ENCODE assay signal across 14 mouse cellular contexts in genomic region chr12:52879324-52879723, GRCm38 (mm10).
DNase-seq lines count a peak whose midpoint lies in the region; ATAC-seq lines count a peak whose summit lies in the region.
"Had no signal": no experiment of that assay in that cellular context is flagged by ENCODE, and none has a peak within 500 bp of the region (broad histone marks: within the 10 kb centered on the region; RNA-seq: fewer than 3 reads in every experiment).

No protein-coding gene starts in this region.

- peak overlapping the region; percentile 89 for H3K27ac ChIP-seq in heart, embryonic 13.5 days (replicated peaks)
- no peak overlapping the region for H3K27ac ChIP-seq in lung, embryonic 16.5 days (ENCODE audit: low read length)
- H3K27ac ChIP-seq: liver, embryonic 14.5 days had no signal

- no peak overlapping the region for H3K9ac ChIP-seq in heart, embryonic 13.5 days
- H3K9ac ChIP-seq in lung, embryonic 16.5 days (ENCODE audit: low read length) = no peak overlapping the region
- H3K9ac ChIP-seq: liver, embryonic 14.5 days had no signal

- 24% methylated on average over 8 of the region's 8 CpGs for WGBS in heart, embryonic 13.5 days
- WGBS in lung, embryonic 16.5 days = 57% methylated on average over 8 of the region's 8 CpGs

- 0 out of 2 replicates have a peak, but pooled peaks have one; percentile 53 for ATAC-seq in heart, embryonic 13.5 days (ENCODE audit: extremely low read depth, insufficient number of reproducible peaks, low FRiP score, low TSS enrichment)
- ATAC-seq in lung, embryonic 16.5 days (ENCODE audit: low read depth) = peak; percentile 93
- ATAC-seq: activated CD4-positive, CD25-positive, alpha-beta regulatory T cell, adult 4 months had no signal

- no peaks in the 10 kb centered on the region for H3K27me3 ChIP-seq in heart, embryonic 13.5 days (replicated peaks)
- H3K27me3 ChIP-seq in lung, embryonic 16.5 days (ENCODE audit: control insufficient read depth, insufficient read depth, low read depth, low read length) = no peaks in the 10 kb centered on the region

- H3K4me1 ChIP-seq in heart, embryonic 13.5 days = peaks cover 75% of the 10 kb centered on the region
- H3K4me1 ChIP-seq in lung, embryonic 16.5 days (replicated peaks; ENCODE audit: control insufficient read depth, insufficient read depth, low read length) = no peaks in the 10 kb centered on the region

- H3K36me3 ChIP-seq in heart, embryonic 13.5 days = peaks cover 13% of the 10 kb centered on the region
- H3K36me3 ChIP-seq in lung, embryonic 16.5 days (ENCODE audit: control insufficient read depth, insufficient read depth, low read length) = no peaks in the 10 kb centered on the region
- H3K36me3 ChIP-seq: G1E had no signal

- peak overlapping the region; percentile 25 for H3K4me2 ChIP-seq in heart, embryonic 13.5 days
- no peak overlapping the region for H3K4me2 ChIP-seq in lung, embryonic 16.5 days (ENCODE audit: low read depth, low read length)

- no peaks in the 10 kb centered on the region for H3K9me3 ChIP-seq in heart, embryonic 13.5 days
- no peaks in the 10 kb centered on the region for H3K9me3 ChIP-seq in lung, embryonic 16.5 days (ENCODE audit: control insufficient read depth, low read length)

- H3K4me3 ChIP-seq in heart, embryonic 13.5 days = no peak overlapping the region
- no peak overlapping the region for H3K4me3 ChIP-seq in lung, embryonic 16.5 days (ENCODE audit: low read length)
- H3K4me3 ChIP-seq: erythroblast, embryonic 14.5 days had no signal

- DNase-seq in heart, adult 11 months = peak; percentile 98
- DNase-seq in heart, adult 8-10 months (ENCODE audit: low spot score) = no peak
- peak; percentile 21 for DNase-seq in brain, adult 2 months (ENCODE audit: low read depth, low spot score)
- DNase-seq in left cerebral cortex, adult 11 months (ENCODE audit: low spot score) = no peak
- DNase-seq in frontal cortex, postnatal 10 days (ENCODE audit: low spot score in 2 of 2) = no peak
- no peak for DNase-seq in adrenal gland, postnatal 10 days
- DNase-seq: gastrocnemius, postnatal 10 days; right cerebral cortex, postnatal 14 days had no signal

Comparison
In these comparisons a context has a peak if more than half of its experiments do, and no peak if none do; other contexts are left out.
1. DNase-seq: peak in heart, adult 11 months (single experiment) and brain, adult 2 months (single experiment); none in heart, adult 8-10 months (single experiment), left cerebral cortex, adult 11 months (single experiment), frontal cortex, postnatal 10 days (0 of 2) and adrenal gland, postnatal 10 days (single experiment).